Mouse (Mus musculus): ENCODE data around the gene 1600002K03Rik.

The 1600002K03Rik gene

GRCm38 (mm10) chr10:80134421-80134820, 38.3 kb upstream of the 1600002K03Rik start:
- H3K4me3 ChIP-seq (replicated peaks; ENCODE audit: low read length), result no peak overlapping the region
- TF ChIP-seq CTCF (conservative IDR thresholded peaks at IDR 0.05; ENCODE audit: low read length), result no peak
- no peak for TF ChIP-seq NANOG (IDR thresholded peaks at IDR 0.05; ENCODE audit: borderline replicate concordance, low read length)
- TF ChIP-seq POU5F1 (IDR thresholded peaks at IDR 0.05; ENCODE audit: borderline replicate concordance, low read length), result no peak
- H3K4me1 ChIP-seq (replicated peaks; ENCODE audit: low read depth, low read length), result peaks cover 83% of the 10 kb centered on the region
- H3K9me3 ChIP-seq (ENCODE audit: low read length), result no peaks in the 10 kb centered on the region
- H3K36me3 ChIP-seq (ENCODE audit: insufficient read depth, low read length), result peaks cover 67% of the 10 kb centered on the region
- H3K27me3 ChIP-seq (ENCODE audit: insufficient read depth, low read length), result no peaks in the 10 kb centered on the region; the same call in 1 of the 2 replicates

- no peaks in the 10 kb centered on the region; the same call in 1 of the 2 replicates for H3K27me3 ChIP-seq (ENCODE audit: insufficient read depth, low read length)
- peaks cover 60% of the 10 kb centered on the region for H3K36me3 ChIP-seq (ENCODE audit: insufficient read depth, low read length)
- H3K4me1 ChIP-seq (replicated peaks; ENCODE audit: low read depth, low read length), result peaks cover 83% of the 10 kb centered on the region
- no peak for TF ChIP-seq NANOG (IDR thresholded peaks at IDR 0.05; ENCODE audit: borderline replicate concordance, low read length)
- TF ChIP-seq CTCF (conservative IDR thresholded peaks at IDR 0.05; ENCODE audit: low read length), result no peak
- no peak for TF ChIP-seq POU5F1 (IDR thresholded peaks at IDR 0.05; ENCODE audit: borderline replicate concordance, low read length)
- no peaks in the 10 kb centered on the region for H3K9me3 ChIP-seq (ENCODE audit: low read length)
- no peak overlapping the region for H3K4me3 ChIP-seq (replicated peaks; ENCODE audit: low read length)
Observed at GRCm38 (mm10) chr10:80135161-80135560, 37.6 kb upstream of the 1600002K03Rik start.

- TF ChIP-seq CTCF (conservative IDR thresholded peaks at IDR 0.05; ENCODE audit: low read length) (no peak), POU5F1 (IDR thresholded peaks at IDR 0.05; ENCODE audit: borderline replicate concordance, low read length) (no peak), NANOG (IDR thresholded peaks at IDR 0.05; ENCODE audit: borderline replicate concordance, low read length) (no peak)
- peaks cover 55% of the 10 kb centered on the region for H3K36me3 ChIP-seq (ENCODE audit: insufficient read depth, low read length)
Observed at GRCm38 (mm10) chr10:80135641-80136040, 37.1 kb upstream of the 1600002K03Rik start.

GRCm38 (mm10) chr10:80136179-80136951, 36.4 kb upstream of the 1600002K03Rik start:
- no peaks in the 10 kb centered on the region; the same call in 1 of the 2 replicates for H3K27me3 ChIP-seq (ENCODE audit: insufficient read depth, low read length)
- peaks cover 48% of the 10 kb centered on the region for H3K36me3 ChIP-seq (ENCODE audit: insufficient read depth, low read length)
- H3K9me3 ChIP-seq (ENCODE audit: low read length), result no peaks in the 10 kb centered on the region
- peaks cover 81% of the 10 kb centered on the region for H3K4me1 ChIP-seq (replicated peaks; ENCODE audit: low read depth, low read length)
- peak overlapping the region; percentile 90 for H3K4me3 ChIP-seq (replicated peaks; ENCODE audit: low read length)
- no peak for TF ChIP-seq CTCF (conservative IDR thresholded peaks at IDR 0.05; ENCODE audit: low read length)

More at GRCm38 (mm10) chr10:80135641-80136040, 37.1 kb upstream of the 1600002K03Rik start:
- H3K9me3 ChIP-seq (ENCODE audit: low read length), result no peaks in the 10 kb centered on the region
- H3K27me3 ChIP-seq (ENCODE audit: insufficient read depth, low read length), result no peaks in the 10 kb centered on the region; the same call in 1 of the 2 replicates
- peak overlapping the region; percentile 58; the same call in 1 of the 2 replicates for H3K4me3 ChIP-seq (replicated peaks; ENCODE audit: low read length)
- H3K4me1 ChIP-seq (replicated peaks; ENCODE audit: low read depth, low read length), result peaks cover 83% of the 10 kb centered on the region

GRCm38 (mm10) chr10:80136952-80137625, 35.7 kb upstream of the 1600002K03Rik start:
- peaks cover 41% of the 10 kb centered on the region for H3K36me3 ChIP-seq (ENCODE audit: insufficient read depth, low read length)
- H3K9me3 ChIP-seq (ENCODE audit: low read length), result no peaks in the 10 kb centered on the region
- TF ChIP-seq POU5F1 (IDR thresholded peaks at IDR 0.05; ENCODE audit: borderline replicate concordance, low read length) (no peak), NANOG (IDR thresholded peaks at IDR 0.05; ENCODE audit: borderline replicate concordance, low read length) (no peak), CTCF (conservative IDR thresholded peaks at IDR 0.05; ENCODE audit: low read length) (no peak)
- H3K4me1 ChIP-seq (replicated peaks; ENCODE audit: low read depth, low read length), result peaks cover 78% of the 10 kb centered on the region
- H3K4me3 ChIP-seq (replicated peaks; ENCODE audit: low read length), result peak overlapping the region; percentile 90
- no peaks in the 10 kb centered on the region; the same call in 1 of the 2 replicates for H3K27me3 ChIP-seq (ENCODE audit: insufficient read depth, low read length)

- Histone ChIP-seq H3K36me3 (ENCODE audit: insufficient read depth, low read length) (peaks cover 36% of the 10 kb centered on the region), H3K4me1 (replicated peaks; ENCODE audit: low read depth, low read length) (peaks cover 75% of the 10 kb centered on the region), H3K27me3 (ENCODE audit: insufficient read depth, low read length) (no peaks in the 10 kb centered on the region; the same call in 1 of the 2 replicates), H3K4me3 (replicated peaks; ENCODE audit: low read length) (peak overlapping the region; percentile 90), H3K9me3 (ENCODE audit: low read length) (no peaks in the 10 kb centered on the region)
- TF ChIP-seq NANOG (IDR thresholded peaks at IDR 0.05; ENCODE audit: borderline replicate concordance, low read length), result no peak
- TF ChIP-seq CTCF (conservative IDR thresholded peaks at IDR 0.05; ENCODE audit: low read length), result no peak
- TF ChIP-seq POU5F1 (IDR thresholded peaks at IDR 0.05; ENCODE audit: borderline replicate concordance, low read length), result no peak
Observed at GRCm38 (mm10) chr10:80137626-80138552, 34.9 kb upstream of the 1600002K03Rik start.

GRCm38 (mm10) chr10:80138553-80139438, 33.9 kb upstream of the 1600002K03Rik start, which contains the start of gene Atp5d:
TSS of gene Atp5d (plus strand) at chr10:80138632.
- Histone ChIP-seq H3K9me3 (ENCODE audit: low read length) (no peaks in the 10 kb centered on the region), H3K36me3 (ENCODE audit: insufficient read depth, low read length) (peaks cover 37% of the 10 kb centered on the region), H3K4me1 (replicated peaks; ENCODE audit: low read depth, low read length) (peaks cover 75% of the 10 kb centered on the region), H3K4me3 (replicated peaks; ENCODE audit: low read length) (peak within 1 kb of the TSS; percentile 90), H3K27me3 (ENCODE audit: insufficient read depth, low read length) (no peaks in the 10 kb centered on the region; the same call in 1 of the 2 replicates)
- TF ChIP-seq CTCF (conservative IDR thresholded peaks at IDR 0.05; ENCODE audit: low read length), result no peak
- TF ChIP-seq NANOG (IDR thresholded peaks at IDR 0.05; ENCODE audit: borderline replicate concordance, low read length), result no peak
- no peak for TF ChIP-seq POU5F1 (IDR thresholded peaks at IDR 0.05; ENCODE audit: borderline replicate concordance, low read length)
